Mouse (Mus musculus): ENCODE measurements at regions not wholly inside any gene's neighbourhood (a gene's known extent, or its start where the extent isn't known, plus 50 kb on each side); places are given as distances from the start of the nearest gene placed in this dataset.

DNA sequence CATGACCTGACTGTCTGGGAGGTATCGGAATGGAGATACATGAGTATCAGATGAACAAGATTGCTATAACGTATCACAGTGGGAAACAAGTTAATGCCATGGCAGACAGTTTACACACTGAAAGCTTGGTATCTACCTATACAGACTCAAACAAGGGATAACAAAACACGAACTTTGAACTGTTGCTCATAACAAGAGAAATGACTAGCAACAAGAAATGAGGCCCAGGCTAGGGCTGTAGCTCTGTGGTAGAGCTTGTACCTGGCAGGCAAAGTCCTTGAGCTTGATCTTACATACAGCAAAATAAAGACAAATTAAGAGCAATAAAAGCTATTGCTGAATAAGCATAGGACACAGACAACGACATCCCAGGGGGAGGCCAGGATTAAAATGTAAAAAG lies 172.4 kb upstream of the Pln start:
- no peaks in the 10 kb centered on the region for H3K27me3 ChIP-seq
- ATAC-seq (no peak), DNase-seq (ENCODE audit: low read depth, low spot score) (no peak)
- no peak for TF ChIP-seq CTCF (IDR thresholded peaks at IDR 0.05)
- CTCF ChIA-PET, result interaction anchor here (1.7 kb wide), 1 partner anchor 12 kb away, joined by 4 read pairs; no protein-coding TSS in a partner anchor
- in situ Hi-C loops (cut with MboI; ENCODE audit: low pct_unique_long_range_greater_than_20kb), result no loop called here
- POLR2A ChIA-PET, result no interaction called here

GRCm38 (mm10) chr10:53167767-53168166 lies 169.7 kb upstream of the Pln start:
- H3K27me3 ChIP-seq, result no peaks in the 10 kb centered on the region
- DNase-seq (ENCODE audit: low read depth, low spot score), result no peak
- ChIA-PET POLR2A (no interaction called here), CTCF (no interaction called here)
- no peak for TF ChIP-seq CTCF (IDR thresholded peaks at IDR 0.05)
- ATAC-seq, result no peak
- in situ Hi-C loops (cut with MboI; ENCODE audit: low pct_unique_long_range_greater_than_20kb), result no loop called here

DNA sequence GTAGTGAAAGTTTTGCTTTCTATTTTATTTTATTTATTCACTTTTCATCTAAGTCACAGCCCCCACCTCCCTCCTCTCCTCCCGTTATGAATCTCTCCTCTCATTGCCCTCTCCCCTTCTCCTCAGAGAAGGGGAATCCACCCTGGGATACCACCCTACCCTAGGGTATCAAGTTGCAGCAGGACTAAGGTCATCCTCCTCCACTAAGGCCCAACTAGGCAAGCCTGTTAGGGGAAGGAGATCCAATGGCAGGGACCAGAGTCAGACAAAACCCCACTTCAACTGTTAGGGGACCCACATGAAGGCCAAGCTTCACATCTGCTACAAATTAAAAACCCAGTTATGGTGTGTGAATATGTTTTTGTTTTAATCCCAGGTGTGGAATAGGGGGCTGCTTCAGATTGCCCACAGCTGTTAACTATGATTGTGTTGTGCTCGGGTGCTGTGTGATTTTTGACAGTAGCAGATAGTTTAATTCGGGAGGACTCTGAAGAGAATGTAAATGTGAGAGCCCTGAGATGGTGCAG lies 163.4 kb upstream of the Pln start:
- ChIA-PET CTCF (no interaction called here), POLR2A (no interaction called here)
- TF ChIP-seq CTCF (IDR thresholded peaks at IDR 0.05), result no peak
- H3K27me3 ChIP-seq, result no peaks in the 10 kb centered on the region
- in situ Hi-C loops (cut with MboI; ENCODE audit: low pct_unique_long_range_greater_than_20kb), result no loop called here
- no peak for ATAC-seq
- DNase-seq (ENCODE audit: low read depth, low spot score), result no peak

GRCm38 (mm10) chr10:53175946-53176345 lies 161.5 kb upstream of the Pln start:
- in situ Hi-C loops (cut with MboI; ENCODE audit: low pct_unique_long_range_greater_than_20kb), result no loop called here
- no peak for ATAC-seq
- no peak for TF ChIP-seq CTCF (IDR thresholded peaks at IDR 0.05)

DNA sequence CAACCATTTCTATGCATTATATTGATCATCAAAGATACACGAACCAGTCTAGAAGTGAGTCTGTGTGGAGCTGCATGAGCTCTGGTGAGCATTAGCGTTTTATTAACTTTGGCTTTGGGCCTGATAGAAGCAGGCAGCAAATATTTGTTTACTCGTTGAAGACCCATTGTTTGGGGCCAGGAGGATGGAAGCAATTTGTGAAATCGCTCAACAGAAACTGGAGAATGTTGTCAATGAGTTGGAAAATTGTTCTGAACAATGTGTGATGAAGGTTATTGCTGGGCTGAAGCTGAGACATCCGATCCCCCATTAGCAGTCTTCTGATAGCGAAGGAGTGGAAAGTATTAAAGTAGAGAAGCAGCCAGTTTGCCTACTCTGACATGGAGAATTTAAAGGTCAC lies 158.9 kb upstream of the Pln start:
- CTCF ChIA-PET, result interaction anchor here (0.9 kb wide), 1 partner anchor 10 kb away, joined by 3 read pairs; no protein-coding TSS in a partner anchor
- in situ Hi-C loops (cut with MboI; ENCODE audit: low pct_unique_long_range_greater_than_20kb), result no loop called here
- DNase-seq (ENCODE audit: low read depth, low spot score) (no peak), ATAC-seq (no peak)
- no peaks in the 10 kb centered on the region for H3K27me3 ChIP-seq
- POLR2A ChIA-PET, result no interaction called here
- no peak for TF ChIP-seq CTCF (IDR thresholded peaks at IDR 0.05)

More at GRCm38 (mm10) chr10:53175946-53176345, 161.5 kb upstream of the Pln start:
- no peak for DNase-seq (ENCODE audit: low read depth, low spot score)
- POLR2A ChIA-PET, result no interaction called here
- CTCF ChIA-PET, result interaction anchor here (1.6 kb wide), 1 partner anchor 10 kb away, joined by 4 read pairs; no protein-coding TSS in a partner anchor
- no peaks in the 10 kb centered on the region for H3K27me3 ChIP-seq

GRCm38 (mm10) chr10:53179109-53179508 lies 158.4 kb upstream of the Pln start:
- no peak for ATAC-seq
- no peak for TF ChIP-seq CTCF (IDR thresholded peaks at IDR 0.05)
- H3K27me3 ChIP-seq, result no peaks in the 10 kb centered on the region
- no peak for DNase-seq (ENCODE audit: low read depth, low spot score)
- ChIA-PET POLR2A (interaction anchor here (0.6 kb wide), 1 partner anchor 23 kb away, joined by 4 read pairs; no protein-coding TSS in a partner anchor), CTCF (no interaction called here)
- in situ Hi-C loops (cut with MboI; ENCODE audit: low pct_unique_long_range_greater_than_20kb), result no loop called here

- ATAC-seq (no peak), DNase-seq (ENCODE audit: low read depth, low spot score) (no peak)
- ChIA-PET CTCF (no interaction called here), POLR2A (no interaction called here)
- no peaks in the 10 kb centered on the region for H3K27me3 ChIP-seq
- in situ Hi-C loops (cut with MboI; ENCODE audit: low pct_unique_long_range_greater_than_20kb), result no loop called here
- TF ChIP-seq CTCF (IDR thresholded peaks at IDR 0.05), result no peak
Observed at GRCm38 (mm10) chr10:53180751-53181151, 156.7 kb upstream of the Pln start.

DNA sequence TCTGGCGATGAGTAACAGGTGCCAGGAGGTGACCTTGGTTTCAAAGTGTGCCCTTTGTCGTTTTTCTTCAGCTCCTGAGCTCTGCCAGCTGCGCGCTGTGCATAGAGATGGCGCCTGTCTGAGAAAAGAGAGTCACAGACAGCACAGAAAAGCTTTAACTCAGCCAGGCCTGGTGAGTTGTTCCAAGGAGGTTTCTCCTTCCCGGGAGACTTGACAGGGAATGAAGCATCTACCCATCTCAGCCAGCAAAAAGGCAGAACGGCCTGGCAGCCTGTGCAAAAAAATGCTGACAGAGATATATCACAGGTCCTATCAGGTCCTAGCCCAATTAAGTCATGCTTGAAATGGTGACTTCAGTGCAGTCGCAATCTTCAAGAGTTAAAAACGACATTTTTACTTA lies 156.1 kb upstream of the Pln start:
- DNase-seq (ENCODE audit: low read depth, low spot score) (no peak), ATAC-seq (no peak)
- ChIA-PET POLR2A (no interaction called here), CTCF (no interaction called here)
- in situ Hi-C loops (cut with MboI; ENCODE audit: low pct_unique_long_range_greater_than_20kb), result no loop called here
- TF ChIP-seq CTCF (IDR thresholded peaks at IDR 0.05), result no peak
- H3K27me3 ChIP-seq, result no peaks in the 10 kb centered on the region

DNA sequence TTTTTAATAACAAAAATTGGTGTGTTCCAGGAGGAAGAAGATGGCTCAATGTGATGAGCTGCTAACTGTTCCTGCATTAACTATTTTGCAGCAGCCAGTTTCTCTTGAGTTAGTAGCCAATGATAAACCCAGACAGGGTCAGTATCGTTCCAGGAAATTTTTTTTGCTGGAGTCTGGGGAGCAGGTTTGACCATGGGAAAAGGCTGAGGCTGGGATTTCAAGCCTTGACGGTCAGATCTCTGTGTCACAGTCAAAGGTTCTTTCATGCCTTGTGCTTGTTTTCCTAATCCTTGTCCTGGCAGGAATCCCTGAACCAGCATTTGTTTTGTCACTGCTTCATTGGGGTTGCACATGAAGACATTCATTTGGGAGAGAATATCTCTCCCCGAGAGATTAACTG lies 129.0 kb upstream of the Pln start:
- in situ Hi-C loops (cut with MboI; ENCODE audit: low pct_unique_long_range_greater_than_20kb), result no loop called here
- no peak for ATAC-seq
- DNase-seq (ENCODE audit: low read depth, low spot score), result peak; percentile 6
- CTCF ChIA-PET, result no interaction called here
- TF ChIP-seq CTCF (IDR thresholded peaks at IDR 0.05), result no peak
- POLR2A ChIA-PET, result no interaction called here
- no peaks in the 10 kb centered on the region for H3K27me3 ChIP-seq

- DNase-seq (ENCODE audit: low read depth, low spot score) (no peak), ATAC-seq (no peak)
- no peaks in the 10 kb centered on the region for H3K27me3 ChIP-seq
- in situ Hi-C loops (cut with MboI; ENCODE audit: low pct_unique_long_range_greater_than_20kb), result no loop called here
- no peak for TF ChIP-seq CTCF (IDR thresholded peaks at IDR 0.05)
- CTCF ChIA-PET, result no interaction called here
- POLR2A ChIA-PET, result no interaction called here
Observed at GRCm38 (mm10) chr10:53209916-53210315, 127.6 kb upstream of the Pln start.

All from Patski (cell line).